Mouse (Mus musculus): ENCODE results near the gene Sema7a. TPM values are rescaled to one million over a fixed set of nuclear protein-coding genes. Genes with fewer than 3 reads are reported as not detected.

The Sema7a gene
- polyA plus RNA-seq, 1 experiment from 2014 or later, result 0.24 TPM

DNA sequence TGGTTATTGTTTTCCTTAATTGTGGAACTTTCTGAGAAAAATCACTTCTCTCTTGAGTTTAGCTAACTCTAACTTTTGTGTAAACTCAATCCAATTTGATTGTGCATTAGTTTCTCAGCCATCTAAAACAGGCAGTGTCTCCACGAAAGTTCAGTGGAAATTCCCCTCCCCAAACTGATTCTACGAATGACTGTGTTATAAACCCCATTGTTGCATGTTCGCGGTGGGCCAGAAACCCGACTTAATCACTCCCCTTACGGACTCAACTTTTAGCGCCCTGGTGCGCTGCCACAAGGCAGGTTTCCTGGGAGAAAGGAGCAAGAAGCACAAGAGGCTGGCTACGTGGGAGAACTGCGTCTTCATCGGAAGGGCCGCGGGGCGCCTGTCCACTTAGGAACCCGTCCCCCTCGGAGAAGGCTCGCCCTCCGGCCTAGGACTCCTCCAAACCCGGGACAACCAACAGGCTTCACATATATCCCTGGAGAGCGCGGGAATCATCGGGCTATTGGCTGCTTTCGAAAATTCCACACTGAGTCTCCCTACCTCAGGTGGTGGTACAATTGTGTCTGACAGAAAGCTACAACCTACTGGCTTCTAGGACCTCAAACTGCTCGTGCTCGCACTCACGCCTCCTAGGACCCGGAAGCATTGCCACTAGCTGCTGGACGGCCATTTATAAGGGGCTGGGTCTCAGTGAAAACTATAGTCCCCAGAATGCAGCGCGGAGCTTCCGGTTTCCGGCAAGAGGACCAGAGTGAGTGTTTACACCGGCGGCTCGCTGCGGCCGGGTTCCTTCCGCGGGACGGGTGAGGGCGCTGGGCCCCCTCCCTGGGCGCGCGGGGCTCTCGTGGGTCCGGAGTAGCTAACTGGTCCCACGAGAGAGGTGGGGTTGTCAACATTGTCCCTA, 29.4 kb upstream of the Sema7a start, which contains the start of gene Ubl7:
Ubl7 (plus strand) TSS at position 726 of the 907 bp plus-strand sequence.
- WGBS, result under 1% methylated on average over 47 of the region's 47 CpGs
- peak within 1 kb of the TSS; percentile 38; the same call in 1 of the 2 replicates for H3K27ac ChIP-seq (replicated peaks; ENCODE audit: low read depth, low read length)
- H3K36me3 ChIP-seq (replicated peaks; ENCODE audit: control insufficient read depth, insufficient read depth, low read depth, low read length), result no peaks in the 10 kb centered on the region
- H3K4me1 ChIP-seq (ENCODE audit: control insufficient read depth, insufficient read depth, low read length), result no peaks in the 10 kb centered on the region
- no peaks in the 10 kb centered on the region for H3K9me3 ChIP-seq (replicated peaks; ENCODE audit: control insufficient read depth, low read length)
- DNase-seq (ENCODE audit: low spot score), result peak; percentile 95
- H3K9ac ChIP-seq (replicated peaks; ENCODE audit: low read length), result peak within 1 kb of the TSS; percentile 82
- peak within 1 kb of the TSS; percentile 81 for H3K4me2 ChIP-seq (ENCODE audit: low read depth, low read length)
- no peaks in the 10 kb centered on the region for H3K27me3 ChIP-seq (ENCODE audit: control insufficient read depth, insufficient read depth, low read length)
- ATAC-seq (replicated peaks; ENCODE audit: insufficient number of reproducible peaks, low FRiP score, low TSS enrichment, low read depth), result peak; percentile 91
- peak within 1 kb of the TSS; percentile 67 for H3K4me3 ChIP-seq (ENCODE audit: low read depth, low read length)

DNA sequence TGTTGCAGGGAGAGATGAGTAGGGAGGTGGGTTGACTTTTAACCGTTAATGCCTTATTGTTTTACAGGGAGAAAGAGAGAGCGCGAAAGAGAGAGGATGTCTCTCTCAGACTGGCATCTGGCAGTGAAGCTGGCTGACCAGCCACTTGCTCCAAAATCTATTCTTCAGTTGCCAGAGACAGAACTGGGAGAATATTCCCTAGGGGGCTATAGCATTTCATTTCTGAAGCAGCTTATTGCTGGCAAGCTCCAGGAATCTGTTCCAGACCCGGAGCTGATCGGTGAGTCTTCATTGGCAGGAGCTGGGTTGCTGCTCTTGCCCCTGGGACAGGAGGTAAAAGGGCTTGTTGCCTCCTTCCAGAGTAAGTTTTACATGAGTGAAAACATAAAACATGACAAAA, 27.3 kb upstream of the Sema7a start:
- no peak overlapping the region for H3K4me2 ChIP-seq (ENCODE audit: low read depth, low read length)
- H3K36me3 ChIP-seq (replicated peaks; ENCODE audit: control insufficient read depth, insufficient read depth, low read depth, low read length), result no peaks in the 10 kb centered on the region
- H3K27me3 ChIP-seq (ENCODE audit: control insufficient read depth, insufficient read depth, low read length), result no peaks in the 10 kb centered on the region
- H3K4me1 ChIP-seq (ENCODE audit: control insufficient read depth, insufficient read depth, low read length), result no peaks in the 10 kb centered on the region
- H3K27ac ChIP-seq (replicated peaks; ENCODE audit: low read depth, low read length), result no peak overlapping the region
- WGBS, result 77% methylated on average over 5 of the region's 5 CpGs
- H3K9ac ChIP-seq (replicated peaks; ENCODE audit: low read length), result no peak overlapping the region
- DNase-seq (ENCODE audit: low spot score) (no peak), ATAC-seq (replicated peaks; ENCODE audit: insufficient number of reproducible peaks, low FRiP score, low TSS enrichment, low read depth) (no peak)
- H3K4me3 ChIP-seq (ENCODE audit: low read depth, low read length), result no peak overlapping the region
- no peaks in the 10 kb centered on the region for H3K9me3 ChIP-seq (replicated peaks; ENCODE audit: control insufficient read depth, low read length)

DNA sequence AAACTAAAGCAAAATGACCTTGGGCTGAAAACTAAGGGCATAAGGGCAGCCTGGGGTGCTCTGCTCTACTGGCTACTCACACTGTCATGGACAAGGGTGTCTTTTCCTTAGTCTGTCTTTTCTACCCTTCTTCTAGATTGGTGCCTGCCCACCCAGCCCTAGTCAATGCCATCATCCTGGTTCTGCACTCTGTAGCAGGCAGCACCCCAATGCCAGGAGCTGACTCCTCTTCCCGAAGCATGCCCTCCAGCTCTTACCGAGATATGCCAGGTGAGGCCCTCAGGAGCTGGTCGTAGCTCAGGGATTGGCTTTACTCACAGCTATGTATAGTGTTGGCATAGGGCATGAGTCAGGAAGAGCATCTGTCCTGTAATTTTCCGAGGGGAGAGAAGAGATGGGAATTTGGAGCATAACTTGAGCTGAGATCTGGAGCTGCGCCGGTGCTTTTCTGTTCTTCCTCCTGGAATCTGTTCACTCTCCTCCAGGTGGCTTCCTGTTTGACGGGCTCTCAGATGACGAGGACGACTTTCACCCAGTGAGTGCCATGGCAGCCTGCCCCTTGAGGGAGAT, 18.3 kb upstream of the Sema7a start:
- no peak overlapping the region for H3K9ac ChIP-seq (replicated peaks; ENCODE audit: low read length)
- no peaks in the 10 kb centered on the region for H3K4me1 ChIP-seq (ENCODE audit: control insufficient read depth, insufficient read depth, low read length)
- H3K27me3 ChIP-seq (ENCODE audit: control insufficient read depth, insufficient read depth, low read length), result no peaks in the 10 kb centered on the region
- H3K9me3 ChIP-seq (replicated peaks; ENCODE audit: control insufficient read depth, low read length), result no peaks in the 10 kb centered on the region
- DNase-seq (ENCODE audit: low spot score), result no peak
- no peak overlapping the region for H3K4me2 ChIP-seq (ENCODE audit: low read depth, low read length)
- H3K4me3 ChIP-seq (ENCODE audit: low read depth, low read length), result no peak overlapping the region
- no peaks in the 10 kb centered on the region; the same call in 1 of the 2 replicates for H3K36me3 ChIP-seq (replicated peaks; ENCODE audit: control insufficient read depth, insufficient read depth, low read depth, low read length)
- WGBS, result 91% methylated on average over 9 of the region's 9 CpGs
- no peak overlapping the region for H3K27ac ChIP-seq (replicated peaks; ENCODE audit: low read depth, low read length)
- no peak for ATAC-seq (replicated peaks; ENCODE audit: insufficient number of reproducible peaks, low FRiP score, low TSS enrichment, low read depth)

DNA sequence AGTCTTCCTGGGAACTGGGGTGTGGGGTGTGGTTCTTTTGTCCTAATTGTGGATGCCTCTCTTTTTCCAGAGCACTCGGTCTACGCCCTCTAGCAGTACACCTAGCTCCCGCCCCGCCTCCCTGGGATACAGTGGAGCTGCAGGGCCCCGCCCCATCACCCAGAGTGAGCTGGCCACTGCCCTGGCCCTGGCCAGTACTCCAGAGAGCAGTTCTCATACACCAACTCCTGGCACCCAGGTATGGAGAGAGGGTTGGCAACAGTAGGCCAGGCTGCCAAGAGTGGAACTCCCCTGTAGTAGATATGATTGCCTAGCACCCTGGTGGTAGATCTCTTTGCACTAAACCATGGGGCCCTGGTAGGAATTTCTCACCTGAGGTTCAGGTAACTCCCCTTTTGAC, 17.5 kb upstream of the Sema7a start:
- Histone ChIP-seq H3K27me3 (ENCODE audit: control insufficient read depth, insufficient read depth, low read length) (no peaks in the 10 kb centered on the region), H3K4me2 (ENCODE audit: low read depth, low read length) (no peak overlapping the region), H3K4me1 (ENCODE audit: control insufficient read depth, insufficient read depth, low read length) (no peaks in the 10 kb centered on the region), H3K9me3 (replicated peaks; ENCODE audit: control insufficient read depth, low read length) (no peaks in the 10 kb centered on the region), H3K4me3 (ENCODE audit: low read depth, low read length) (no peak overlapping the region), H3K36me3 (replicated peaks; ENCODE audit: control insufficient read depth, insufficient read depth, low read depth, low read length) (no peaks in the 10 kb centered on the region; the same call in 1 of the 2 replicates), H3K27ac (replicated peaks; ENCODE audit: low read depth, low read length) (no peak overlapping the region), H3K9ac (replicated peaks; ENCODE audit: low read length) (no peak overlapping the region)
- ATAC-seq (replicated peaks; ENCODE audit: insufficient number of reproducible peaks, low FRiP score, low TSS enrichment, low read depth), result no peak
- WGBS, result 91% methylated on average over 5 of the region's 5 CpGs
- DNase-seq (ENCODE audit: low spot score), result no peak

DNA sequence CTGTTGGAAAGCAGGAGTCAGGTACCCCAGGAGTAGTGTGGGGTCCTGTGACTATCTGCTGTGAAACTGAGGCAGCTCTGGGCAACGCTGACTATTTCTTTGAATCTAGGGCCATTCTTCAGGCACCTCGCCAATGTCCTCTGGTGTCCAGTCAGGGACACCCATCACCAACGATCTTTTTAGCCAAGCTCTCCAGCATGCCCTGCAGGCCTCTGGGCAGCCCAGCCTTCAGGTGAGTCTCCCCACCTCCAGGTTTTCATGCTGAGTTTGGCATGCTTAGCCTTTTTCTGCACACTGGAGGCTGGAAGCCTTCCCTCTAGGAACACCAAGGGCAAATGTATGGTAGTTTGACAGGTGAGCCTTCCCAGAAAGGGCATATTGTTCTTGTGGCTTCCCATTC, 16.9 kb upstream of the Sema7a start:
- DNase-seq (ENCODE audit: low spot score), result no peak
- Histone ChIP-seq H3K9me3 (replicated peaks; ENCODE audit: control insufficient read depth, low read length) (no peaks in the 10 kb centered on the region), H3K4me2 (ENCODE audit: low read depth, low read length) (no peak overlapping the region), H3K27me3 (ENCODE audit: control insufficient read depth, insufficient read depth, low read length) (no peaks in the 10 kb centered on the region), H3K4me1 (ENCODE audit: control insufficient read depth, insufficient read depth, low read length) (no peaks in the 10 kb centered on the region), H3K9ac (replicated peaks; ENCODE audit: low read length) (no peak overlapping the region), H3K27ac (replicated peaks; ENCODE audit: low read depth, low read length) (no peak overlapping the region), H3K36me3 (replicated peaks; ENCODE audit: control insufficient read depth, insufficient read depth, low read depth, low read length) (no peaks in the 10 kb centered on the region; the same call in 1 of the 2 replicates), H3K4me3 (ENCODE audit: low read depth, low read length) (no peak overlapping the region)
- no peak for ATAC-seq (replicated peaks; ENCODE audit: insufficient number of reproducible peaks, low FRiP score, low TSS enrichment, low read depth)
- 88% methylated on average over 3 of the region's 3 CpGs for WGBS

DNA sequence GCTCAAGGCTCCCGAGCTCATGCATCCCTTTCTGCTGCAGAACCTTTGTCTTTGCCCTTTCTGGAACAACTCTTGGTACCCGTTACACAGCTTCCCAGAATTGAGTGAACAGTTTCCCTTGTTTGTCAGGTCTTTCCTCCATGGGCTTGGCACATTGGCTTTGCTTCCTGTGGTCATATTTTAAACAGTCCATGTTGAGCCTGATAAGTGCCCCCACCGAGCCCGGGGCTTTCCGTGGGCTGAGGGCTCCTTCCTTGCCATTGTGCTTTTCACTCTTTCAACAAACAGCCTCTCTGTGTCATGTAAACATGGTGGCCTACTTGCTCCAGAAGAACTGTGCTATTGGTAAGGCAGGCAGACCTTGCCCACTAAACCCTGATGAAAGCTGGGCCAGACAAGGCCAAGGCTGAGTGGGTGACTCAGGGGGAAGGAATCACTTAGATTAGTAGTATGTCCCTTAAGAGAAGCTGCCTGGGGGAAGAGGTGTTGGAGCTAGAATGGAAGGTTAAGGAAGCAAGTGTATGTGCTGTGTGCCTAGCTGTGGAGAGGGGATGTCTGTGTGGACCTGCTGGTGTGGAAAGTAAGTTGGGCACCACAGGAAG, 8.6 kb upstream of the Sema7a start:
- Histone ChIP-seq H3K4me2 (ENCODE audit: low read depth, low read length) (no peak overlapping the region), H3K4me3 (ENCODE audit: low read depth, low read length) (no peak overlapping the region), H3K27me3 (ENCODE audit: control insufficient read depth, insufficient read depth, low read length) (no peaks in the 10 kb centered on the region), H3K4me1 (ENCODE audit: control insufficient read depth, insufficient read depth, low read length) (no peaks in the 10 kb centered on the region), H3K9ac (replicated peaks; ENCODE audit: low read length) (no peak overlapping the region), H3K27ac (replicated peaks; ENCODE audit: low read depth, low read length) (no peak overlapping the region), H3K9me3 (replicated peaks; ENCODE audit: control insufficient read depth, low read length) (no peaks in the 10 kb centered on the region), H3K36me3 (replicated peaks; ENCODE audit: control insufficient read depth, insufficient read depth, low read depth, low read length) (no peaks in the 10 kb centered on the region)
- ATAC-seq (replicated peaks; ENCODE audit: insufficient number of reproducible peaks, low FRiP score, low TSS enrichment, low read depth) (no peak), DNase-seq (ENCODE audit: low spot score) (no peak)
- 85% methylated on average over 5 of the region's 5 CpGs for WGBS

DNA sequence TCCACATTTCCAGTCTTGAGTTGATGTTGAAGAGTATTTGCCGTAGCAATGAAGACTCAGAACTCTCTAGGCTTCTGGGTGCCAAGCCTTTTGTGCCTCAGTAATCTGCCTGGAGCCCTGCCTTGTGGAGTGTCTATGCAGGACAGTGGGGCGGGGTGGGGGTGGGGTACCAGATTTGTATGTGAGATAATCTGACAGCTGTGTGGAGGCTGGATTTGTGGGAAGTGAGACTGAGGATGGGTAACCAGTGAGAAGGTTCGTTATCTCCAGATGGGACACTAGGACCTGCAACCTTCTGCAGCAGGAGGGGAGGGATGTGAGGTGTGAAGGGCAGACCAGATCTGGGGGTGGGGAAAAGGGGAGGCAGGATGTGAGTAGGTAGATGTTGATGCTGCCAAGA, 7.7 kb upstream of the Sema7a start:
- Histone ChIP-seq H3K27me3 (ENCODE audit: control insufficient read depth, insufficient read depth, low read length) (no peaks in the 10 kb centered on the region), H3K36me3 (replicated peaks; ENCODE audit: control insufficient read depth, insufficient read depth, low read depth, low read length) (no peaks in the 10 kb centered on the region), H3K9me3 (replicated peaks; ENCODE audit: control insufficient read depth, low read length) (no peaks in the 10 kb centered on the region), H3K4me1 (ENCODE audit: control insufficient read depth, insufficient read depth, low read length) (no peaks in the 10 kb centered on the region), H3K27ac (replicated peaks; ENCODE audit: low read depth, low read length) (no peak overlapping the region), H3K9ac (replicated peaks; ENCODE audit: low read length) (no peak overlapping the region), H3K4me2 (ENCODE audit: low read depth, low read length) (no peak overlapping the region; the same call in 1 of the 2 replicates), H3K4me3 (ENCODE audit: low read depth, low read length) (no peak overlapping the region)
- 73% methylated on average over 3 of the region's 3 CpGs for WGBS
- no peak for DNase-seq (ENCODE audit: low spot score)
- no peak for ATAC-seq (replicated peaks; ENCODE audit: insufficient number of reproducible peaks, low FRiP score, low TSS enrichment, low read depth)
